Mouse (Mus musculus): ENCODE measurements around the gene Dcaf6.
"Not testable (repeated sequence)": the region's sequence is repeated elsewhere in the genome, so short reads cannot be mapped to it uniquely, and the experiment has no call there.

The Dcaf6 gene

DNA sequence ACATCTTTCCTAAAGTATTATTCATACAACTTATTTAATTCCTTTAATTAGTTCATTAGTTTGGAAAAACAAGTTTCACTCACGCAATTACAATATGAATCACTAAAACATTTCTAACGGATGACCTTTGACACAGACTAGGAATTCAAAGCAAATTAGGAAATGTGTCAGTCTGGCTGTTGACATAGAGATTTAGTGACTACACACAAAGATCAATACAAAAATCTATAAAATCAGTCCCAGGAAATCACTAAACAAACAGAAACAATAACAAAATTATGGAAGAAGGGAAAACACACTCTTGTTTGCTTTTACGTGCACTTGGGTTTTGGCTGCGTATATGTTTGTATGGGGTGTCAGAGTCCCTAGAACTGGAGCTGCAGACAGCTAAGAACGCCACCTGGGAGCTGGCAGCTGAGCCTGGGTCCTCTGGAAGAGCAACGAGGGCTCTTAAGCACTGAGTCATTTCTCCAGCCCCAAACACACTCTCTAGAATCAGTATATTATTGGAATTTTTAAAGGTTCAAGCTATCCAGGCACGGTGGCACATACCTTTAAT is 38.8 kb downstream of the Dcaf6 start:
- no peak for DNase-seq (ENCODE audit: low spot score in 2 of 2)

DNA sequence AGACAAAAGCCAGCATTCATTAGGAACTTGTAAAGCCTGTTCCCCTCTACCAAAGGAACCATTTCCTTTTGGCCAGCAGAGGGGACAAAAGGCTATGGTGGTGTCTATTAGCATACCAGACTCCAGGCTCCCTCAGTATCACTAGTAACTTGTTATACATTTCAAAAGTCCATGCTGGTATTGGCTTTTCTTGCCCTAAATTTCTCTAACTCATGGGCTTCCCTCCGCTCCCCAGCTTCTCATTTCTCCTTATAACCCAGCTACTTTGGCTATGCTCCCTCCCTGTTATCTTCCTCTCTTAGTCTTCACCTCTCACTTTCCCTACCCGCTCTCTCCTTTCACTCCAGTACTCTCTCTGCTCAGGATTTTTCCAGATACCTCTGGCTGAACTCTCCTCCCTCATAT is 63.9 kb downstream of the Dcaf6 start:
- DNase-seq (ENCODE audit: low spot score in 2 of 2) = no peak

DNA sequence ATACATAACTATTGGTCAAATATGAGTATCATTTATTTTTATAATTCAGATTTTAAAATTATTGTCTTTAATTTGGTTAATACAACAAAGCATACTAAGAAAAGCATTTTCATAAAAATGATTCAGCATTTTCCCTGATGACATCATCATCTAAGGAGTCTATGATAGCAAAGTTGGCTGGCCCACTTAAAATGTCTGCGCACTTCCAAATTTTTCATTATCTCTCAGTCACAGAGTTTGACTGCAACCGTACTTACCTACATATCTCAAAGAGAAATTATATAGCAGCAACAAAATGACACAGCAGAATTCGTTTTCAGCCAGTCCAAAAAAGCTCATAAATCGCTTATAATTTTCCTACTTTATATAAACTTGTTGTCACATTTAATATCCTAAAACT is 64.3 kb downstream of the Dcaf6 start:
- DNase-seq (ENCODE audit: low spot score in 2 of 2) = no peak

DNA sequence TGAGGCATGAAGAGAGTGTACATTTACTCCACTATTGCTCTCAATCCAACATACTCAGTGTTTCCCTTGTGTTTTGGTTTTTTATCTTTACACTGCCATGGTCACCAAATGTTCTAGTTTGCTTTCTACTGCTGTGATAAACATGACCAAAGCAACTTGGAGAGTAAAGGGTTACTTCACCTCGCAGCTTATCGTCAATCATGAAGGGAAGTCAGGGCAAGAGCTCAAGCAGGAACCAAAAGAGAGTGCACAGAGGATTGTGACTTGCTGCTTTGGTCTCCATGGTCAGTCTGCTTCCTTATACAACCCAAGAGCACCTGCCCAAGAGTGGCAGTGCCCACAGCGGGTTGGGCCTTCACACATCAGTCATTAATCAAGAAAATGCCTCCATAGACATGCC is 65.4 kb downstream of the Dcaf6 start:
- DNase-seq (ENCODE audit: low spot score in 2 of 2) = no peak

DNA sequence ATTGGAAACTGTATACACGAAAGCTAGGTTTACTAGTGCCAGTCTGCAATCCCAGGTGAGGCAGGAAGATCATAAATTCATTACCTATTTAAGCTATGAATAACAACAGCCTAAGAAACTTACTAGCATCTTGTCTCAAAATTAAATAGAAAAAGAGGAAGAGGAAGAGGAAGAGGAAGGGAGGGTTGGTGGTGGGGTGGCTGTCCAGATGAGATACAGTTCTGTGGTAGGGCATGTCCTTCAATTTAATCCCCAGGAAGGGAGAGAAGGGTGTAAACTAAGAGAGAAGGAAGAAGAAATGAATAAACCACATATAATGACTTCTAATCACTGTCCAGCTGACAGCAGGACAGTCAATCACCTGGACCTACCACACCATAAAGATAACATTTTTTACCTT is 67.2 kb downstream of the Dcaf6 start:
- DNase-seq (ENCODE audit: low spot score in 2 of 2) = no peak

DNA sequence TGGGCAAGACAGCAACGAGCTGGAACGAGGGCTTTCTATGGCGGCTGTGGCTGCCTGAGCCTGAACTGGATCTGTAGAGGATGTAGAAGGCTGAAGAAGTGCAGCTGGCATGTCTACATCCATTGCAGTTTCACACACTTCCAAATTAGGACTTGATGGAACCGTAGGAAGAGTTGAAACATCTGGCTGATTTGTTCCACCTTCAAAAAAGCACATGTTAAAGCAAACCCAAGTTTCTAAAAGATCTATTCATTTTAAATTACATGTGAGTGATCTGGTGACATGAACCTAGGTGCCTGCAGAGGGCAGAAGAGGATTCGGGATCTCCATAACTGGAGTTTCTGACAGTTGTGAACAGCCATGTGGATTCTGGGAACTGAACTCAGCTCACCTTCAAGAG is 71.6 kb downstream of the Dcaf6 start:
- DNase-seq (ENCODE audit: low spot score in 2 of 2) = no peak

DNA sequence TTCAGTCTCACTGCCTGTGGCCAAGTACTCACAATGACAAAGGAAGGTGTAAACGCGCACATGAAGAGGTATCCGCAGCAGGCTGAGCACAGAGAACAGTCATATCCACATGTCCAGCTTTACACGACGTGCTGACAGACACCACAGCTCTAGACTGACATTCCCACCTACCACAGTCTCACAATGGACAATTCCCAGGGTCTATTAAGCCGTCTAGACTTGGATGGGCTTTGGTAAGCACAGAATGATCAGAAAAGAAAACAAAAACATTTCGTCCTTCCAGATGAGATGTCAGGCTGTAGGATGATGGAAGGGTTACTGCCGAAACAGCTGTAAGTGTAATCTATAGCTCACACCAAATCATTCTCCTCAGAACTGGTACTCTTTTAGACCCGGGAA is 73.8 kb downstream of the Dcaf6 start:
- DNase-seq (ENCODE audit: low spot score in 2 of 2) = no peak

DNA sequence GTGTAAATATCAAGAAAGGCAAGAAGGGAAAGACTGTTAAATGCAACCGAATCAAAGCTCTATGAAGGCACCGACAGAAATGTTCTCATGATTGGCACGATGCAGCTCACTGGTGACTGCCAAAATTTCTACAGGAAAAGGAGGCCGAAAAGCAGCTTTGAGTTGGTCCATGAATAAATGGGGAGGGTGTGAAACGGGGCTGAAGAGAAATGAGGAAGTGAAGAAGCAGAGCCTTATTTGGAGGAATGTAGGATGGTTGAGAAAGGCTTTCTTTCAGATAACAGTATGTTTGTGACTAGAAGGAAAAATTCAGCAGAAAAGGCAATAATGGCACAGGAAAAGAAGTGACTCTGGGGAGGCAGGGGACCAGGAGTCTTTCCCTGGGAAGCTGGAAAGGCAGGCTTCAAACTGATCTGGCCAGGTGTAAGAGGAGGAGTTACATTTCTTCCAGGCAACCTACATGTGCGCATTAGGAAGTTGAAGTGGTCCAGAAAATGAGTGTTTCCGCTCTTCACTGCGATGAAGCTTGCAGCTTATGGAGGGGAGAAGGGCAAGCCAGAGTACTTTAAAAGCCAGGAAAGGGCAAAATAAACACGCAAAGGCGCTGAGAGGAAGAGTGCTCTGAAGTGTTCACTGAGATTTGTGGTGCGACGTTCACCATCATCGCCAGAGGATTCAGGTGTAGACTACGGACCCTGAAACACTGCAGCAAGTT is 74.3 kb downstream of the Dcaf6 start:
- DNase-seq (ENCODE audit: low spot score in 2 of 2) = no peak

DNA sequence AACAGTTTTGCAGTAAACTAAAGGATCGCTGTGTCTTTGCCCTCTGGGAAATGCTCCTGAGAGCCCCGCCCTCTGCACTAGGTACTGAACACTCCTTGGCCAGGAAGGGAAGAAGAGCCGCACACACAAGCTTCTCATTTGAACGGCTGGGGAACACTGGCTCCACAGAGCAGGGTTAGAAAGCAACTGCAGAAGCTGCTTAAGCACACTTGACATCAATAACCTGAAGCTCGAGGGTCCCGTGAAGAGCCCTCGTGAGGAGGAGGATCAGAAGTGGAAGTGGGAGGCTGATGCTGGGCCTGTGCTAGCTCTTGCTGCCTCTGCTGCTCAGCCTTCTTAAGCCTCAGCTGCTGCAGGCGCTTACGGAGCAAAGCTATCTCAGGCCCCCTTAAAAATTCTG is 86.4 kb downstream of the Dcaf6 start:
- DNase-seq (ENCODE audit: low spot score in 2 of 2) = no peak

DNA sequence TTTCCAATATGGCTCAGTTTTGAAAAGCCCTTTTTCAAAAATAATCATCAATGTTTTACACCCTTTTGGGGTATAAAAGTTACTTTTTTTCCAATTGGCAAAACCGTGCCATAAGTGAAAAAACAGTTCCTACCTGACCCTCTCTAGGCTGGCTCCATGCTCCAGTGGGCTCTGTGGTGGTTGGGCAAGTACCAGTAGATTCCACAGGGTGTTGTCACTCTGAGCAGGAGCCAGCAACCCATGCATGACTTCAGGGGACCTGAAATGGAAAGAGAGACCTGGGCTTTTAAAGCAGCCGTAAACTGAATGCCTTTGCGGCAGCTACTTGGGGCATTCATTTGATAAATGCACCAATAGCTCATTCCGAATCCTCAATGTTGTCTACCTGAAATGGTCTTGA is 89.3 kb downstream of the Dcaf6 start:
- DNase-seq (ENCODE audit: low spot score in 2 of 2) = no peak

DNA sequence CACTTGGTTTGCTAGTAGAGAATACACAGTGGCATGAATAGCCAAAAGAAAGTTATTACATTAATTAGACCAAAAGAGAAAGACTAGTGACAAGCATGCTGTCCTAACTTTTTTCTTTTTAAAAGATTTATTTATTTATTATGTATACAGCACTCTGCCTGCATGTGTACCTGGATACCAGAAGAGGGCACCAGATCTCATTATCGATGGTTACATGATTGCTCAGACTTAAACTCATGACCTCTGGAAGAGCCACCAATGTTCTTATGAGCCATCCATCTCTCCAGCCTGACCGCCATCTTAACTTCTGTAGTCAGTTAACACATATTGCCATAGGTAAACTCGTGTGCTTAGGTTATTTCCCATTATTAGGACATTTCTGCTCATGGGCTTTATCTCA is 95.2 kb downstream of the Dcaf6 start:
- no peak for DNase-seq (ENCODE audit: low spot score in 2 of 2)

DNA sequence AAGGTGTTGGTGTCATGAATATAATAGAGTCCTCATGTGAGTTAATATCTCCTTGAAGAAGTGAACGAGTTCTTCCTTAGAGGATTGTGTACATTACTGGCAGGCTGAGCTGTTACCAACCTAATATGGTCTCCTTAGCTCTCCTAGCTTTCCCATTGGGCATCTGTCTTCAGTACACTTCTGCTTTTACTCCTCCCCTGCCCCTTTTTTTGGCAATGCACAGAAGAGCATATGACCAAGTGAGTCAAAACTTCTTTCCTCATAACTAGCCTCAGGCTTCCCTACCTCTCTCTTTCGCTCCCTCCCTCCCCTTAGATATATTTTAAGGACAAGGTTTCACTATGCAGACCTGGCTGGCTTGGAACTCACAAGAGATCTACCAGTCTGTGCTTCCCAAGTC is 97.0 kb downstream of the Dcaf6 start:
- DNase-seq (ENCODE audit: low spot score in 2 of 2) = no peak

DNA sequence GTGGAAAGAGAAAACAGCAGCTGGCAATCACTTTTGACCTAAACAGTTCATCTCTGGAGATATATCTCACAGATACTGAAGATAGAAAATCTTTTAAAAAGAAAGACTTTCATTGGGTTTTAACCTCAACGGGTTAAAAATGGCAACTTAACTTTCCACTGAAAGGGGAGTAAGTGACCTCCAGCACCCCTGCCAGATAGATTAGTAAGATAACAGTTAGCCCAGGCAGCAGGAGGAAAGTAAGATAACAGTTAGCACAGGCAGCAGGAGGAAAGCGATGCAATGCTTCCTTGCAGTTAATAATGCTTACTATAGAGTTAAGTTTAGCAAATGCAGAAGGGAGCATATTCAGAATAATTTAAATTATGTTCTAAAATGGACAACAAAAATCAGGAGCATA is 103.9 kb downstream of the Dcaf6 start:
- DNase-seq (ENCODE audit: low spot score in 2 of 2) = no peak

DNA sequence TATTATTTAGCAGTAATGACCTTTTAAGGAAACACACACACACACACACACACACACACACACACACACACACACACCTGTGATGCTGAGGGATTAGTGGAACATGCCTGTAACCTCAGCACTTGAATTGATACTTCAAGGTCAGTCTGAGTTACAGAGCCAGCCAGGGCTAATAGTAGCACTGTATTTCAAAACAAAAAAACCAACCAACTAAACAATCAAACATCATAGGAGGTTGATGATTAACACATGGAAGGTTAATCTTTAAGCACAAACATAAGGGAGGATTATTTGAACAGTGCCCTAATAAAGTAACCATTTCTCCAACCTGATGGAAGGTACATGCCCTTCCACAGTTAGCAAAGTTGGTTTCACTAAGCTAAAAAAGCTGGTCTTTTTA is 111.6 kb downstream of the Dcaf6 start:
- no peak for DNase-seq (ENCODE audit: low spot score in 2 of 2)

DNA sequence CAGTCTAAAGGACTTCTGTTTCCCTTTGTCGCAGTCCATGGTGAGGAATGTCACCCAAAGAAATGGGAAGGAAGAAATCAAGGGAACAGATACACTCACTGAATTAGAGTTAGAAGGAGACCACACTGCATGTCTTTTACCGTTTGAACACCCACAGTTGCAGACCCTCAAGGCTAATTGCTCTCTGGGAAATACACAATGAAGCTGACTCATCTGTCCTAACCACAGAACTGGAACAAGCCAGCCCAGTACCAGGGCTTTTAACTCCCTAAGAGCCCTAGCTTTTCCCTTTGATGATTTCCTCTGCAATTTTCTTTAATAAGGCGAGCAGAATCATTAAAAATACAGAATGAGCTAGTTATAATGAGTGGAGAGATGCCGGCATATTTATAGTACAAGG is 115.8 kb downstream of the Dcaf6 start:
- no peak for DNase-seq (ENCODE audit: low spot score in 2 of 2)

DNA sequence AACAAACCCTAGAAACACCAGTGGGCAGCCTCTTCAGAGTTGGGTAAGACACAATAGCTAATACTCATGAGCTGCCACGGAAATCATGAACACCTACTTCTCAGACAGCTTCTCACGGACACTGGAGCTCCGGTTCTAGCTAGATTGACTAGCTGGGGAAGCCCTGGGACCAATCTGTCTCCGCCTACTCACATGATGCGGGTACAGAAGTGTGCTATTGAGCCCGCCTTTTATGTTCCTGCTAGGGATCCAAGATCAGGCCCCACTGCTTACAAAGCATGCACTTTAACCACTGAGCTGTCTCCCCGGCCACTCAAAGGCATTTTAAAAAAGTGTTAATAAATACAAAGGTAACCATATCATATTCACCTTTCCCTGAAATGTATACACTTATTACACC is 118.1 kb downstream of the Dcaf6 start:
- DNase-seq (ENCODE audit: low spot score in 2 of 2) = no peak

DNA sequence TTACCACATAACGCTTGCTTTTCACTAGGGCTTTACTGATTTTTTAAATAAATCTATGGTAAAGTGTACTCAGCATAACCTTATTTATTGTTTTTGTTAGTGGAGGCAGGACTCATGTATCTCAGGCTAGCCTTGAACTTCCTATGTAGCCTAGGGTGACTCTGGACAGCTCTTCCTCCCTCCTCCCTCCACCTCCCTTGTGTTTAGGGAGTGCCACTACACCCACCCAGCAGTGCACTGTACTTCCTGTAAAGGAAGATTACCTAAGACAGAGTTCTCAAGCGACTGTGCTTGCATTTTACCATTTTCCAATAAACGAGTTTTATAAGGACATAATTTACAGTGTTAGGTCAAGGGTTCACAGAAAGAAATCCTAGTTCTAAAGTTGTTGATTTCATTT is 127.5 kb downstream of the Dcaf6 start:
- no peak for DNase-seq (ENCODE audit: low spot score in 2 of 2)

DNA sequence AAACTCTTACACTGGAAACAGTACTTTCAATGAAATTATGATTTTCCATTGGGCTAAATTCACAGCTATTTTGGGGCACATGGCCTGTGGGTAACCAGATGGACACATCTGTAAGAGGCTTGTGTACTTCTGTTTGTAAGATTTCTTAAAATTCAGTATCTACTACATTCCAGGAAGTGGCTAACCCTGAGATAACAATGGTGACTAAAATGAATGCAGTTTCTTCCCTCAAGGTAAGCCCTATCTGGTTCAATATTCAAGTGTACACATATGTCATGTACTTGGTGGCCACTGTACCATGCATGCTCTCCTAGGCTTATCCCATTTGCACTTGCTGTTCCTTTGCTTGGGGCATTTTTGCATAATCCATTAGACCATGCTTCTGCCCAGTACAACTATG is 129.4 kb downstream of the Dcaf6 start:
- DNase-seq (ENCODE audit: low spot score in 2 of 2) = no peak

DNA sequence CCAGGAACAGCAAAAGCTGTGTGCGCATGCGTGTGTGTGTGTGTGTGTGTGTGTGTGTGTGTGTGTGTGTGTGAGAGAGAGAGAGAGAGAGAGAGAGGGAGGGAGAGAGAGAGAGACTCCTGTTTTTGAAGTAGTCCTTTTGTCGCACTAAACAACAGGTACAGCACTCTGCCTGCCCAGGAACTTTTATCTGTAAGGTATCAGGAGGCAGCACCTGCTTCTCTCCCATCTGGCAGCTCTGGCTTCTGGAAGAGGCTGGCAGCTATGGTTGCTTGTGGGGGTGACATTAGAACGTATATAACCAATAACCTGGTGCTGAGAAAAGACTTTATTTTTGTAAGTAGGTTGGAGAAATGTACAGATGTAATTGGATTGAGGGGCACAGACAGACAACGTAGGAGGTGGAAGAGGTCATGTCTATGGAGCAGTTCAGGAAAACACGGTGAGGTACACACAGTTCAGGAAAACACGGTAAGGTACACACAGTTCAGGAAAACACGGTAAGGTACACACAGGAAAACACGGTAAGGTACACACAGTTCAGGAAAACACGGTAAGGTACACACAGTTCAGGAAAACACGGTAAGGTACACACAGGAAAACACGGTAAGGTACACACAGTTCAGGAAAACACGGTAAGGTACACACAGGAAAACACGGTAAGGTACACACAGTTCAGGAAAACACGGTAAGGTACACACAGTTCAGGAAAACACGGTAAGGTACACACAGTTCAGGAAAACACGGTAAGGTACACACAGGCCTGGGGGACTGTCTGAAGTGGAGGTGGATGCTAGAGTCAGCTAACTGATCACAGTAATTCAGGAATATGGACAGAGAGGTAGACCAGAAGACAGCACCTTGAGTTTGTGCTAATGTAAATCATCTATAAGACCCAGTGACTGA is 131.6 kb downstream of the Dcaf6 start:
- DNase-seq (ENCODE audit: low spot score in 2 of 2) = not testable (repeated sequence)

DNA sequence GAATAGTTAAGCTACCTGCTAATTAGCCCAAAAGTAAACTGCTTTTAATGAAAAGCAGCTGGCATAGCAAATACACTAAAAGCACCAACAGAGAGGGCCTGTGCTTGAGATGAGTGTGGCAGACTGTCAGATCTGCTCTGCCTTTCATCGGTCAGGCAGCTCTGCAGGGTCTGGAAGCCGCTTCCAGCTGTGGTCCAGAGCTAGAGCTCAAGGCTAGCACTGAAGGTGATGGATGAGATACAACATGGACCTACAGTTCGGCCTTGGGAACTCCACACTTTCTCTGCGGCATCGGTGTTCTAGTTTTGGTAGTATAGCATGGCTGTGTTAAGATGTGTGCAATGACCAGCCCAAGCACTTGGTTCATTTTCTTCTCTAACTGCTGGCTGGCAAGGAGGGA is 132.4 kb downstream of the Dcaf6 start:
- DNase-seq (ENCODE audit: low spot score in 2 of 2) = no peak

DNA sequence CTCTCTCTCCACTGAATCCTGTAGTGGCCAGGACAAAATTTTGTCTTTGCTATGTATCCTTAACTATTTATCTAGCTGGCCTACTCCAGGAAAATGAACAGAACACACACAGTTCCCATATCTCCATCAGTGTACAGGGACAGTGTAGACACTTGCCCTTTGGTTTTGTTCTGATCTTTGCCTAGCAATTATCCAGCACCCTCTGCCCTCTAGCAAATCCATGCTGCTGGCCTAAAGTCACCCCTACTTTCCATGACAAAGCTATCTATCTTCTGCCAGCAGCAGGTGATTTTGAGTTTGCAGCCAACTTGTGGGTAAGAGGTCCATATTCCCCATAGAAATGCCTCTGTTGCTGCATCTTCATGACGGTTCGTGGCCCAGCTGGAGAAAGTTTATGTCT is 132.9 kb downstream of the Dcaf6 start:
- no peak for DNase-seq (ENCODE audit: low spot score in 2 of 2)

DNA sequence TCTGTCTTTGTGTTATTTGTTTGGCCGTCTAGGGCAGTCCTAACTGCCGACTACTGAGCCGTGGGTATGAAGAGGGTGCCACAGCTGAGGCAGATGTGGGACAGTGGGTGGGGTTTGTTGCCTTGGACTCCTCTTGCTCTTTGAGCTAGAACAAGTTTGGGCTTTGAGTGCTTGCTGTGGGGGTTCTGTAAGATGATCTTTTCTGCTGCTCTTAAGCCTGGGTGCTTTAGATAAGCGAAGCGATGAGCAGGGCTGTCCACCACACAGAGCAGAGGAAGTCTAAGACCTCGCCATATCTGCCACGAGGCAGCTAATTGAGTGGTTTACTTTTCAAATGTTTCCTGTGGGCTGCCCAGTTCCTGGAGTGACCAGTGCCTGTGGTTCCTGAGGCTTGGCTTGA is 137.3 kb downstream of the Dcaf6 start:
- no peak for DNase-seq (ENCODE audit: low spot score in 2 of 2)

DNA sequence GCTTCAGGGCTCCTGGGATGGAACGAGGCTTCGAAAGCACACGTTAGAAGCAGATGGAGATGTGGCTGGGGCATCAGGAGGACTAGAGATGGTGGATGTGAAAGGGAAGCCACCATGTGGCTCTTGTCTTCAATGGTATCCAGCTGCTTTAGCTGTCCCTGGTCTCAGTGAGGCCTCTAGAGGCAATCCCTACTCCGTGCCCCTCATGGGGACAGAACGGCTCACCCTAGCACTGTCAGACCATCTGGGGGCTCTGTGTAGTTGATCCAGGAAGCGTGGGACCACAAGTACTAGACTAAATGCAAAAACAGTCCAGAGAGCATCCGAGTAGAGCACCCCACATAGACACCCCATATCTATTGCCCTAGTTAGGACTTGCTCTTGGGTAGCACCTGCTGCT is 138.4 kb downstream of the Dcaf6 start:
- DNase-seq (ENCODE audit: low spot score in 2 of 2) = no peak
